Mouse (Mus musculus) heart, embryonic 14.5 days (tissue): ENCODE measurements at regions not wholly inside any gene's neighbourhood (a gene's known extent, or its start where the extent isn't known, plus 50 kb on each side); places are given as distances from the start of the nearest gene placed in this dataset.
A peak's percentile ranks its signal among the peaks of the same experiment; 100 is the strongest.

Source experiments
- ATAC-seq: fragments of 200-750 bp; cut with Nextera tagmentation; 2 replicates; pipeline ENCODE4 v1.8.0; 2017; ENCODE audit warnings: low read depth, moderate TSS enrichment; ENCODE audit not compliant: insufficient number of reproducible peaks, insufficient read depth, low FRiP score
- H3K27ac ChIP-seq, 2 experiments: fragments of 200-500 bp in 1 of 2; fragments of 300-500 bp in 1 of 2; sonication (generic) in 1 of 2; replicated peaks in 1 of 2; 2 replicates each; pipeline ENCODE4 v1.5.1; 2012 to 2014; ENCODE audit warnings: low read depth in 2 of 2, low read length in 2 of 2, control low read depth in 1 of 2, mild to moderate bottlenecking in 1 of 2, mixed read lengths in 1 of 2; ENCODE audit not compliant: control insufficient read depth in 1 of 2, insufficient read depth in 1 of 2
- H3K27me3 ChIP-seq: fragments of 300-500 bp; sonication (generic); 2 replicates; pipeline ENCODE4 v1.6.1; 2014; ENCODE audit warnings: mild to moderate bottlenecking, low read length, control low read depth; ENCODE audit not compliant: control insufficient read depth, insufficient read depth
- H3K36me3 ChIP-seq: fragments of 300-500 bp; sonication (generic); 2 replicates; pipeline ENCODE4 v1.6.1; 2014; ENCODE audit warnings: mild to moderate bottlenecking, control low read depth, low read length, mixed read lengths; ENCODE audit not compliant: control insufficient read depth, insufficient read depth
- H3K4me1 ChIP-seq, 2 experiments: fragments of 200-500 bp in 1 of 2; fragments of 300-500 bp in 1 of 2; sonication (generic) in 1 of 2; 2 replicates each; pipeline ENCODE4 v1.6.1; 2012 to 2014; ENCODE audit warnings: low read length in 2 of 2, control low read depth in 1 of 2, mixed read lengths in 1 of 2; ENCODE audit not compliant: control insufficient read depth in 2 of 2, insufficient read depth in 2 of 2
- H3K4me2 ChIP-seq: fragments of 300-500 bp; sonication (generic); 2 replicates; pipeline ENCODE4 v1.6.1; 2014; ENCODE audit warnings: mild to moderate bottlenecking, low read length
- H3K4me3 ChIP-seq, 2 experiments: fragments of 200-500 bp in 1 of 2; fragments of 300-500 bp in 1 of 2; sonication (generic) in 1 of 2; 2 replicates each; pipeline ENCODE4 v1.5.1; 2012 to 2014; ENCODE audit warnings: low read length in 2 of 2, mild to moderate bottlenecking in 2 of 2, control low read depth in 1 of 2, low read depth in 1 of 2, moderate library complexity in 1 of 2; ENCODE audit not compliant: control insufficient read depth in 1 of 2, insufficient read depth in 1 of 2
- H3K9ac ChIP-seq: fragments of 300-500 bp; sonication (generic); 2 replicates; pipeline ENCODE4 v1.6.1; 2014; ENCODE audit warnings: mild to moderate bottlenecking, low read length
- H3K9me3 ChIP-seq: fragments of 300-500 bp; sonication (generic); 2 replicates; pipeline ENCODE4 v1.6.1; 2016; ENCODE audit warnings: low read length, control low read depth; ENCODE audit not compliant: control insufficient read depth
- WGBS: fragments of 180-500 bp; shearing (Covaris S2); extraction: QIAGEN DNeasy Blood & Tissue Kit; methylation state at CpG from one replicate; pipeline ENCODE4 v1.1.7; 2014; 5-methylcytosine and 5-hydroxymethylcytosine counted together

GRCm38 (mm10) chr8:126712749-126713148, 119.0 kb upstream of the Irf2bp2 start:
- 27% methylated on average over 6 of the region's 6 CpGs for WGBS
- ATAC-seq, result no peak
- Histone ChIP-seq H3K9ac (no peak overlapping the region), H3K27me3 (no peaks in the 10 kb centered on the region), H3K9me3 (no peaks in the 10 kb centered on the region), H3K4me1 (peaks cover 6 to 15% of the 10 kb centered on the region in 2 experiments), H3K4me2 (no peak overlapping the region), H3K36me3 (no peaks in the 10 kb centered on the region), H3K4me3 (no peak overlapping the region), H3K27ac (peak overlapping the region in 1 of 2 experiments; percentile 55; a peak in 2 of 4 replicates)

- no peak overlapping the region for H3K9ac ChIP-seq
- no peak for ATAC-seq
- no peak overlapping the region for H3K4me3 ChIP-seq
- no peak overlapping the region for H3K4me2 ChIP-seq
- H3K27me3 ChIP-seq, result no peaks in the 10 kb centered on the region
- no peaks in the 10 kb centered on the region for H3K36me3 ChIP-seq
- no peaks in the 10 kb centered on the region for H3K9me3 ChIP-seq
- H3K4me1 ChIP-seq, result peaks cover 8 to 21% of the 10 kb centered on the region in 2 experiments
- 0 out of 4 replicates have a peak overlapping the region, but pooled peaks of 1 of the 2 experiments have one; percentile 9 for H3K27ac ChIP-seq
- WGBS, result 55% methylated on average over 2 of the region's 2 CpGs
Measured at GRCm38 (mm10) chr8:126708956-126709355, 115.2 kb upstream of the Irf2bp2 start.

- Histone ChIP-seq H3K4me1 (peaks cover 5 to 17% of the 10 kb centered on the region in 2 experiments; a peak in 3 of 4 replicates), H3K4me3 (no peak overlapping the region), H3K27ac (no peak overlapping the region; a peak in 1 of 4 replicates), H3K27me3 (no peaks in the 10 kb centered on the region), H3K9me3 (no peaks in the 10 kb centered on the region), H3K36me3 (no peaks in the 10 kb centered on the region), H3K4me2 (no peak overlapping the region), H3K9ac (0 out of 2 replicates have a peak overlapping the region, but pooled peaks have one; percentile 5)
- 52% methylated on average over 6 of the region's 6 CpGs for WGBS
- ATAC-seq, result no peak
Measured at GRCm38 (mm10) chr8:126707300-126707902, 113.6 kb upstream of the Irf2bp2 start.

- Histone ChIP-seq H3K9me3 (no peaks in the 10 kb centered on the region), H3K4me2 (no peak overlapping the region), H3K27ac (no peak overlapping the region), H3K27me3 (no peaks in the 10 kb centered on the region), H3K9ac (no peak overlapping the region), H3K4me3 (no peak overlapping the region), H3K36me3 (no peaks in the 10 kb centered on the region), H3K4me1 (peaks cover 5 to 16% of the 10 kb centered on the region in 2 experiments; a peak in 3 of 4 replicates)
- ATAC-seq, result 0 out of 2 replicates have a peak, but pooled peaks have one; percentile 26
- 75% methylated on average over 8 of the region's 8 CpGs for WGBS
Measured at GRCm38 (mm10) chr8:126706247-126706646, 112.5 kb upstream of the Irf2bp2 start.

GRCm38 (mm10) chr8:126705391-126705790, 111.6 kb upstream of the Irf2bp2 start:
- H3K4me1 ChIP-seq, result peaks cover 5 to 16% of the 10 kb centered on the region in 2 experiments; a peak in 3 of 4 replicates
- no peak overlapping the region for H3K27ac ChIP-seq
- H3K9ac ChIP-seq, result no peak overlapping the region
- no peak overlapping the region for H3K4me2 ChIP-seq
- H3K36me3 ChIP-seq, result no peaks in the 10 kb centered on the region
- ATAC-seq, result no peak
- H3K9me3 ChIP-seq, result no peaks in the 10 kb centered on the region
- WGBS, result 94% methylated on average over 2 of the region's 2 CpGs
- no peak overlapping the region for H3K4me3 ChIP-seq
- H3K27me3 ChIP-seq, result no peaks in the 10 kb centered on the region

GRCm38 (mm10) chr8:126704706-126705105, 110.9 kb upstream of the Irf2bp2 start:
- WGBS, result 81% methylated on average over 8 of the region's 8 CpGs
- no peak for ATAC-seq
- H3K4me1 ChIP-seq, result peaks cover 5 to 19% of the 10 kb centered on the region in 2 experiments; a peak in 3 of 4 replicates
- no peaks in the 10 kb centered on the region for H3K36me3 ChIP-seq
- no peaks in the 10 kb centered on the region for H3K27me3 ChIP-seq
- H3K9me3 ChIP-seq, result no peaks in the 10 kb centered on the region
- H3K4me2 ChIP-seq, result no peak overlapping the region
- H3K27ac ChIP-seq, result no peak overlapping the region
- H3K4me3 ChIP-seq, result no peak overlapping the region
- no peak overlapping the region for H3K9ac ChIP-seq

- no peak overlapping the region for H3K4me3 ChIP-seq
- H3K9ac ChIP-seq, result no peak overlapping the region
- H3K4me2 ChIP-seq, result no peak overlapping the region
- WGBS, result 82% methylated on average over 5 of the region's 5 CpGs
- ATAC-seq, result no peak
- H3K9me3 ChIP-seq, result no peaks in the 10 kb centered on the region
- H3K27ac ChIP-seq, result no peak overlapping the region
- no peaks in the 10 kb centered on the region for H3K27me3 ChIP-seq
- no peaks in the 10 kb centered on the region for H3K36me3 ChIP-seq
- peaks cover 15 to 23% of the 10 kb centered on the region in 2 experiments for H3K4me1 ChIP-seq
Measured at GRCm38 (mm10) chr8:126703546-126703945, 109.8 kb upstream of the Irf2bp2 start.

- no peak overlapping the region for H3K27ac ChIP-seq
- no peak for ATAC-seq
- H3K4me1 ChIP-seq, result peaks cover 13 to 18% of the 10 kb centered on the region in 2 experiments
- no peaks in the 10 kb centered on the region for H3K27me3 ChIP-seq
- H3K4me3 ChIP-seq, result no peak overlapping the region
- no peak overlapping the region for H3K9ac ChIP-seq
- H3K36me3 ChIP-seq, result no peaks in the 10 kb centered on the region
- no peak overlapping the region for H3K4me2 ChIP-seq
- H3K9me3 ChIP-seq, result no peaks in the 10 kb centered on the region
- 80% methylated on average over 6 of the region's 6 CpGs for WGBS
Measured at GRCm38 (mm10) chr8:126702294-126702693, 108.5 kb upstream of the Irf2bp2 start.
